Mouse (Mus musculus): ENCODE data around the gene Tsen54. TPM values are rescaled to one million over a fixed set of nuclear protein-coding genes. Genes with fewer than 3 reads are reported as not detected.

Tsen54 gene
- total RNA-seq (2023) = 16.3 TPM

DNA sequence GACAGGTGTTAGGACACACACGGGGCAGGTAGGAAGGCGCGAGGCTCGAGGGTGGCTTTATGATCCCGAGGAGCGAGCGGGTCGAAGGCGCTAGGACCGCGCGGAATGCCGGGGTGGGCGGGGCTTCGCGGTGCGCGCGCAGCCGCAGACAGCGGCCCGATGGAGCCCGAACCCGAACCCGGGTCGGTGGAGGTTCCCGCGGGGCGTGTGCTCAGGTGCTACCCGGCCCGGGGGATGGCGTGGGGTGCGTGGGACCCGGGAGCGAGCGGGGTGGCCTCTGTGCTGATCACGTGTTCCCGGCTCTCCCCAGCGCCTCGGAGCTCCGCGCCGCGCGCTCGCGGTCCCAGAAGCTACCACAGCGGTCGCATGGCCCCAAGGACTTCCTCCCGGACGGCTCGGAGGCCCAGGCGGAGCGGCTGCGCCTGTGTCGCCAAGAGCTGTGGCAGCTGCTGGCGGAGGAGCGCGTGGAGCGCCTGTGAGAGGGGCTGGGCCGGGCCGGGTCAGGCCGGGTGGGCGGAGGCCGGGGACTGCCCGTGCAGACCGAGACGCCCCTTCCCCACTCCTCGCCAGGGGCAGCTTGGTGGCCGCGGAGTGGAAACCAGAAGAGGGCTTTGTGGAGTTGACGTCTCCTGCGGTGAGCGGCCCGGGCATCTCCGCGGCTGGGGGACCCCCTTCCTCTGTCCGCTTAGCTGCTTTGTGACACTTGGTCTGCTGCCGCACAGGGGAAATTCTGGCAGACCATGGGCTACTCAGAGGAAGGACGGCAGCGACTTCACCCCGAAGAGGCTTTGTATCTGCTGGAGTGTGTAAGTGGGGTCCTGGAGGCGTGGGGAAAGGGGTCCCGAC, at the start of gene Tsen54:
Tsen54 (plus strand) TSS at position 120 of the 846 bp plus-strand sequence.

DNA sequence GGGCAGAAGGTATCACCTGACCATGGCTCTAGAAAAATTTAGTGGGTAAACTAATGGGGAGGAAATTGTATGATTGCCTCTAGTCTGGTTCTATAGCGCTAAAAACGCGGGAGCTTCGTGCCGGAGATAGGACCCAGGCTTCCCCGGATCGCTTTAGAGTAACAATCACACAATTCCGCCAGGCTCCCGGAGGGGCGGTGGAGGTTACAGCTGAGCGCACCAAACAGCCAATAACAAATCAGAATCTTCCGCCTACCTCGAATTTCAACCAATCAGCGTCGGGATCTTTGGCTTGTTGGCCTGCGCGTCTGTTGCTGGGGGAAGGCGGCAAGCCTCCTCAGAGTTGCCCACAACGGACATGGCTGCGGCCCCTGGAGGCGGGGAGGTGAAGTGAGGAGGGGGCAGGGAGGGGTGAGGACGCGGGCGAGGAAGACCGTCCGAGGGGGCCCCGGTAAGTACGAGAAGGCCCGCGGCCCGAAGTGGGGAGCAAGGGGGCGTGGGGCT, 49.4 kb upstream of the Tsen54 start, which contains the start of gene Tmem94:
Tmem94 (plus strand) TSS at position 331 of the 504 bp plus-strand sequence.

DNA sequence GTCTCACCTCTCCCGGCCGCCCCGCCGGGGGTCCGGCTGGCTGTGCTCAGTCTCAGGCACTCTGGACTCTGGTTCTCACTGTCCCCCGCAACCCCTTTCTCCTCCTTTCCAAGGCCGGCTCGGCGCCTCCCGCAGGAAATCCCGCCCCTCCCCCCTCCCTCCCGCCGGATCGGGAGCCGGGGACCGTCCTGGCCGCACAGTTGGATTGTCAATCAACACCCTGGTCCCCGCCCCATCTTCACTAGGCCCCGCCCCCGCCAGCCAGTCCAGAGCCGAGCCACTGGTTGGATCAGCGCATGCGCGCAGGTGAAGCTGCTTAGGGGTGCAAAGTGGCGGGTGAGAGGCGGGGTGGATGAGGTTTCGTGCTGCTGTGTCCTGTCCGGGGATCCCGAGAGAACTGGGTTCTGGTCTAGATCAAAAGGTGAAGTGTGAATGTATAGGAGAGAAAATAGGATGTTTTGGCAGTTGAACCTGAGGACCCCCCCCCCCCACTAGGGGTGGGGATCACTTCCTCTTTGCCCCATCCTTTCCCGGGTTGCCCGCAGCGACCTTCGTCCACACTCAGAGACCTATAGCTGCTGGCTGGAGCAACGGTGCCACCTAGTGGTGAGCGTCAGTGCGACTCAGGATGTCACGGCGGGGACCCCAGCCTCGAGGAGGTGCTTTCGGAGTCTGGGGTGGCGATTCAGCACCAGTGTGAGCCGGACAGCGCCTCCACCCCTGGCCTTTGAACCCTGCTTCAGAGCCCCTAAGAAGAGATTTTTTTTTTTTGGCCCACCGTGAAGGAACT, 822 bp upstream of the Tsen54 start, which contains the start of gene Caskin2:
Caskin2 (minus strand) TSS at position 133 of the 790 bp plus-strand sequence.

DNA sequence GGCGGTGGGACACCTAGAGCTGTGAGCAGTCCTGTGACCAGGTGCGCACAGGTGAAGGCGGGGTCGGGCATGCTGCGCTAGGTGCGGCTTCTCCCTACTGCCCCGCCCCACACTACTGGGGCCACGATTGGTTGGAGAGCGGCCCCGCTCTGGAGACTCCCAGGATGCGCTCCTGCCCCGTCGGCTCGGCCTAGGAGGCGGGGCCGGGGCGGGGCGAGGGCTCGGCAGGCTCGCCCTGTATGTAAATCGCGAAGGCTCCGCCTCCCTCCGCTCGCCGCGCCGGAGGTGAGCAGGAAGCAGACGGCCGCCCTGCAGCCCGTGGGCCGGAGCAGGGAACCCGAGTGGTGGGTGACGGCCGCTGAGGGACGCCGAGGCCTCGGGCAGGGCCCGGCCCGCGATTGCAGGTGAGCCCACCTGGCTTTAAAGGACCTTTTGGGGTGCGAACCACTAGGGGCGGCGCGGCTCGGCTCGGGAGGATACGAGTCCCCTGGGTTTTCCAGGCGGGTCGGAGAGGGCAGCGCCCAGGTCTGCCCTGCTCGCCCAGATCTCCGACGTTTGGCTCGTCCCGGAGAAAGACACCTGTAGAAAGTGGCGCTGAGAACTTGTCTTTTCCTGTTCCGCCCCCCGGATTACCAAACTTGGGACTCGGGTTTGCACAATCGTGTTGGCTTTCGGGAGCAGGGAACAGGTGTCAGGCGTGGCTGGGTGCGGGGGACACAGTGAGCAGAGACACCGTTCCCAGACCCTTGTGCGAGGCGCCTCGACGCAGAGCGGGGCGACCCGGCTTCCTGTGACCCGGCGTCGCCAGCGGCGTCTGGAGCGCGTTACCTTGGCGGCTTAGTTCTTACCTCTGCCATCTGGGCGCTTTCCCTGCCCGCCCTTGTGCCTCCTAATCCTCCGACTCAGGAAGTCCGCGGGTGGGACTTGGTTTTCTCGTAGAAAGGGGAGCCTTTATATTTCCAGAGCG, 9.5 kb downstream of the Tsen54 start, which contains the start of gene Llgl2:
Llgl2 (plus strand) TSS at position 276 of the 967 bp plus-strand sequence.

DNA sequence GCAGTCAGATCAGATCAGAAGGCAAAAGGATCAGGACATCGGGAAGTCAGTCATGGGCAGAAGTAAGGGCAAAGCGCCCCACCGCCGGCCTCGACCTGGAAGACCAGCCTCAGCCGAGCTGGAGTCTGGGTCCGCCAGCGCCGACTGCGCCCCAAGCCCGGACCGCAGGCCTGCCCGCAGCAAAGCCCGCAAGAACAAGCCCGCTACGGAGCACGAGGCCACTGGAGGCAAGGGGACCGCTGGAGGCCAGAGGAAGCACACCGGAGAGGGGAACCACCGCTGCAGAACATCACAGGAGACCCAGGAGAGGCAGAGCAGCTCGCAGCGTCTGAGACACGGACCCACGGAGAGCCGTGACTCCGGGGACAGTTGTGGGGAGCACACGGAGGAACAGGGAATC, 43.8 kb downstream of the Tsen54 start, which contains the start of gene Myo15b:
Myo15b (plus strand) TSS at position 53 of the 400 bp plus-strand sequence.

Other genes starting within 250 kb of the Tsen54 start
- gene Mrps7, start 210.8 kb upstream of the Tsen54 start, total RNA-seq (2023) = 31.5 TPM
- gene Gga3, start 210.7 kb upstream of the Tsen54 start, total RNA-seq (2023) = 85.0 TPM
- gene Mif4gd, start 201.8 kb upstream of the Tsen54 start, total RNA-seq (2023) = 91.1 TPM
- gene Slc25a19, start 186.4 kb upstream of the Tsen54 start, total RNA-seq (2023) = 36.2 TPM
- 140 TPM for gene Grb2, start 106.1 kb upstream of the Tsen54 start, total RNA-seq (2023)
- 45.5 TPM for gene Tmem94, start 49.3 kb upstream of the Tsen54 start, total RNA-seq (2023)
- gene Caskin2, start 1.1 kb upstream of the Tsen54 start, total RNA-seq (2023) = 1.1 TPM
- gene Llgl2, start 9.3 kb downstream of the Tsen54 start, total RNA-seq (2023) = 24.1 TPM
- gene Myo15b, start 43.7 kb downstream of the Tsen54 start, total RNA-seq (2023) = not detected
- not detected for gene Smim5, start 85.2 kb downstream of the Tsen54 start, total RNA-seq (2023)
- gene Smim6, start 97.3 kb downstream of the Tsen54 start, total RNA-seq (2023) = not detected
- 56.8 TPM for gene Sap30bp, start 118.6 kb downstream of the Tsen54 start, total RNA-seq (2023)
- 18.0 TPM for gene Recql5, start 118.8 kb downstream of the Tsen54 start, total RNA-seq (2023)
- gene Itgb4, start 160.0 kb downstream of the Tsen54 start, total RNA-seq (2023) = not detected
- gene Galk1, start 198.0 kb downstream of the Tsen54 start, total RNA-seq (2023) = 12.6 TPM
- 1,542 TPM for gene H3f3b, start 213.2 kb downstream of the Tsen54 start, total RNA-seq (2023)
- gene Unk, start 215.6 kb downstream of the Tsen54 start, total RNA-seq (2023) = 62.9 TPM

Measured in CD4-positive naive resting alpha-beta T cell, adult 76 days (primary cell).